Mouse (Mus musculus) G1E (cell line): ENCODE results near the gene Vegfd.

Source experiments
- CTCF ChIP-seq: IDR thresholded peaks from 2 replicates; pipeline ENCODE4 v1.5.1; 2012; ENCODE audit warnings: low read depth, low read length, inconsistent platforms, mixed read lengths
- GATA1 ChIP-seq: IDR thresholded peaks from 2 replicates; pipeline ENCODE4 v1.6.1; 2012; ENCODE audit warnings: borderline replicate concordance, low read length, inconsistent platforms, mixed read lengths
- GATA2 ChIP-seq: IDR thresholded peaks from 2 replicates; pipeline ENCODE4 v1.6.1; 2012; ENCODE audit warnings: low read depth, low read length, inconsistent platforms, borderline replicate concordance
- POLR2AphosphoS5 ChIP-seq: IDR thresholded peaks from 2 replicates; pipeline ENCODE4 v1.6.1; 2012; ENCODE audit warnings: low read depth, low read length, inconsistent platforms; ENCODE audit not compliant: insufficient replicate concordance
- TAL1 ChIP-seq: conservative IDR thresholded peaks from 2 replicates; pipeline ENCODE4 v1.6.1; 2012; ENCODE audit warnings: low read depth, low read length, inconsistent platforms, mixed read lengths

DNA sequence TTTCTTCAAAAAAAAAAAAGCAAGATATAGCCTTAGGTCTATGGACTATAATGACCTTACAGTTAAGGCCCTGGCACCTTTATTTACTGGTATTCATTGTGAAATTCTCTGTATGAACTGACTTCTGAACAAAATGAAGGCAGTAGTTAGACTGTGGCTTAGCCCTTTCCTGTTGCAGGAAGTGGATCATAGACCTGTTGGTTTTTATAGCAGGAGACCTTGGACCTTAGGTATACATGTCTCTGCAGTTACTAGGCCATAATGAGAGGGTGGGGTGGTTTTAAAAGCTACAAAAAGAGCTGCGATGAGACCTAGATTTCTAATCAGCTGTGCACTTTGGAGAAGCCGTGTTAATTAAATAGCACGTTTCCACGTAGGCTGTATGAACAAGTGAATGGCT lies 54.1 kb downstream of the Vegfd start:
- TF ChIP-seq CTCF (no peak), GATA1 (no peak), POLR2AphosphoS5 (no peak), GATA2 (no peak), TAL1 (no peak)
